Mouse (Mus musculus) cerebellum, adult 2 months (tissue): ENCODE measurements around the gene Gm9922. TPM values are rescaled to one million over a fixed set of nuclear protein-coding genes. Genes with fewer than 3 reads are reported as not detected.

Source experiments
- DNase-seq, 2 experiments: peaks; one replicate each; pipeline ENCODE4 v3.0.0; 2021
- H3K27ac ChIP-seq: fragments of 200-500 bp; 2 replicates; pipeline ENCODE4 v1.5.1; 2012; ENCODE audit warnings: low read length, control low read depth, inconsistent platforms; ENCODE audit not compliant: insufficient read depth
- H3K27me3 ChIP-seq: fragments of 200-500 bp; 2 replicates; pipeline ENCODE4 v1.6.1; 2012; ENCODE audit warnings: inconsistent platforms, mild to moderate bottlenecking, low read length, moderate library complexity; ENCODE audit not compliant: control insufficient read depth, insufficient read depth
- H3K4me1 ChIP-seq: fragments of 200-500 bp; 2 replicates; pipeline ENCODE4 v1.6.1; 2011; ENCODE audit warnings: low read length; ENCODE audit not compliant: control insufficient read depth, insufficient read depth
- H3K4me3 ChIP-seq: fragments of 200-500 bp; replicated peaks from 2 replicates; pipeline ENCODE3; 2011; ENCODE audit warnings: mild to moderate bottlenecking, low read depth, low read length, control low read depth; ENCODE audit not compliant: insufficient read depth
- CTCF ChIP-seq: fragments of 200-500 bp; IDR thresholded peaks from 2 replicates; pipeline ENCODE4 v1.5.1; 2011; ENCODE audit warnings: low read depth, mild to moderate bottlenecking, control low read depth, low read length, moderate library complexity, borderline replicate concordance; ENCODE audit not compliant: insufficient read depth
- POLR2A ChIP-seq: fragments of 200-500 bp; IDR thresholded peaks from 2 replicates; pipeline ENCODE4 v1.6.1; 2011; ENCODE audit warnings: low read length, control low read depth, borderline replicate concordance; ENCODE audit not compliant: insufficient read depth
- WGBS: fragments of 180-500 bp; shearing (Covaris S2); methylation state at CpG from one replicate; pipeline ENCODE4 v1.1.7; 2018; 5-methylcytosine and 5-hydroxymethylcytosine counted together
- polyA plus RNA-seq: library from polyadenylated mRNA; depleted of rRNA; stranded (reverse); fragments of >200 nt; gene quantifications from 2 replicates; pipeline ENCODE4 v1.2.3, GENCODE M21; 2012; rRNA removed

The Gm9922 gene
- polyA plus RNA-seq, result 0.36 TPM in 1 of 2 replicates, not detected in the other

DNA sequence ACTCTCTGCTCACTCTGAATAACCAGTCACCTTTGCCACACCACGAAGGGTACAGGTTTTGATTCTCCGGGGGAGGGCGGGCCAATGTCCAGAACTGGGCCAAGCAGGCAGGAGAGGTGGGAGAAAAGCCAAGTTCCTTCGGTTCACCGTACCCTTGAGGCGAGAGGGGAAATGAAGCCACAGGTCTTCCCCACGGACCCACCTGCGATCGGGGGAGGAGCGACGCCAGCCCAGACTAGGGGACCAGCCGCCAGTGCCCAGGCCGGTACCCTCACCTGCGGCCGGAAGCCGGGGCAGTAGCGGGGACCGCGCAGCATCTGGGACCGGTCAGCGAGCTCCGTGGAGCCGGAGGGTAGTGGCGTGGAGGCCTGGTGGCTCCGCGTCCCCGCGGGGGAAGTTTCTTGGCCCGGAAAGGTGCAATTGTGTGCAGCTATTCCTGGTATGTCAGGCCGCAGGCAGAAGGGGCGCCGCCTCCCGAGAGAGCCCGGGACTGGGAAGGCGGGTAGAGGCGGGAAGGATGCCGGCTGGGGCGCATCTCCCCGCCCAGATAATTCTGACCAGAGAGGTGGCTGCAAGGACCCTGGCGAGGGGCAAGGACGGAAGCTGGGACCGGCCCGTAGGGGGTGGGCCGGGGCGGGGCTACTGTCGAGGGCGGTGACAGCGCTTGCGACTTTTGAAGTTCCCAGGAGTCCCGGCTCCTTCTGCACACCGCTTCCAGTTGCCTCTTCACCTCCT, at the start of gene Gm9922, which contains the start of gene Lmo7:
Gene Gm9922 (minus strand): TSS at position 578 of the 735 bp plus-strand sequence.
Gene Lmo7 (plus strand): TSS at position 721 of the 735 bp plus-strand sequence.
- DNase-seq, result peak; percentile 35 to 43
- under 1% methylated on average over 51 of the region's 51 CpGs for WGBS
- Histone ChIP-seq H3K27ac (no peak within 1 kb of the TSS), H3K27me3 (no peaks in the 10 kb centered on the region; the same call in 1 of the 2 replicates), H3K4me3 (peak within 1 kb of the TSS; percentile 55), H3K4me1 (peaks cover 3% of the 10 kb centered on the region; the same call in 1 of the 2 replicates)
- no peak for TF ChIP-seq POLR2A

DNA sequence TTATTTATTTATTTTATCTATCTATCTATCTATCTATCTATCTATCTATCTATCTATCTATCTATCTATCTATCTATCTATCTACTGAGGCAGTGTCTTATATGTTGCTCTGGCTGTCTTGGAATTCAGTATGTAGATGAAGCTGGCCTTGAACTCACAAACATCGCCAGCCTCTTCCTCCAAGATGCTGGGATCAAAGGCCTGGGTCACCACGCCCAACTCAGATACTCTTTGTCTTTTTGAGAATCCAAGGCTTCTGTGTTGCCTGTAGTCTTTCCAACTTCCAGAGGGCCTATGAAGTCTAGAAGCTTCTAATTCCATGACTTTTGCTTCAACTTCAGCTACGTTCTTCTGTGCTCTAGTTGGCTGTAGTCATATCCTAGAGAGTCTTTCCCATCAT, 48.8 kb upstream of the Gm9922 start:
- 97% methylated on average over 3 of the region's 3 CpGs for WGBS
- no peak overlapping the region for H3K27ac ChIP-seq
- TF ChIP-seq POLR2A (no peak), CTCF (no peak)

DNA sequence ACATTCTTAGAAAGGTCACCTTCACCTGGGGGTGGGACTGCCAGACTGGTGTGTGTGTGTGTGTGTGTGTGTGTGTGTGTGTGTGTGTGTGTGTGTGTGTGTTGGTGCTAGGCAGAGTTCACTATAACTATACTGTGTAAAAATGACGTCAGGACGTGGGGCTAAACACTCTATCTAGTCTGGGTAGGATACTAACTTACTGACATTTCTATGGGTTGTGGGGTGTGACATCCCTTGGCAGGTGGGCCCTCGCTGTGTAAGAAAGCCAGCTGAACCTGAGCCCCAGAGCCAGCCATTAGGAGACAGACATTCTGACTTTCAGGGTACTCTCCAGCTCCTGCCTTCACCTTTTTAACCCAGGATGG, 47.5 kb upstream of the Gm9922 start:
- no peak for TF ChIP-seq POLR2A
- TF ChIP-seq CTCF, result no peak
- Histone ChIP-seq H3K4me1 (no peaks in the 10 kb centered on the region; the same call in 1 of the 2 replicates), H3K27ac (no peak overlapping the region), H3K4me3 (no peak overlapping the region), H3K27me3 (no peaks in the 10 kb centered on the region)
- 67% methylated on average over 3 of the region's 3 CpGs for WGBS
- DNase-seq, result no peak

More for the DNA sequence above, 48.8 kb upstream of the Gm9922 start:
- H3K27me3 ChIP-seq, result no peaks in the 10 kb centered on the region
- DNase-seq, result no peak
- H3K4me3 ChIP-seq, result no peak overlapping the region
- H3K4me1 ChIP-seq, result no peaks in the 10 kb centered on the region; the same call in 1 of the 2 replicates

DNA sequence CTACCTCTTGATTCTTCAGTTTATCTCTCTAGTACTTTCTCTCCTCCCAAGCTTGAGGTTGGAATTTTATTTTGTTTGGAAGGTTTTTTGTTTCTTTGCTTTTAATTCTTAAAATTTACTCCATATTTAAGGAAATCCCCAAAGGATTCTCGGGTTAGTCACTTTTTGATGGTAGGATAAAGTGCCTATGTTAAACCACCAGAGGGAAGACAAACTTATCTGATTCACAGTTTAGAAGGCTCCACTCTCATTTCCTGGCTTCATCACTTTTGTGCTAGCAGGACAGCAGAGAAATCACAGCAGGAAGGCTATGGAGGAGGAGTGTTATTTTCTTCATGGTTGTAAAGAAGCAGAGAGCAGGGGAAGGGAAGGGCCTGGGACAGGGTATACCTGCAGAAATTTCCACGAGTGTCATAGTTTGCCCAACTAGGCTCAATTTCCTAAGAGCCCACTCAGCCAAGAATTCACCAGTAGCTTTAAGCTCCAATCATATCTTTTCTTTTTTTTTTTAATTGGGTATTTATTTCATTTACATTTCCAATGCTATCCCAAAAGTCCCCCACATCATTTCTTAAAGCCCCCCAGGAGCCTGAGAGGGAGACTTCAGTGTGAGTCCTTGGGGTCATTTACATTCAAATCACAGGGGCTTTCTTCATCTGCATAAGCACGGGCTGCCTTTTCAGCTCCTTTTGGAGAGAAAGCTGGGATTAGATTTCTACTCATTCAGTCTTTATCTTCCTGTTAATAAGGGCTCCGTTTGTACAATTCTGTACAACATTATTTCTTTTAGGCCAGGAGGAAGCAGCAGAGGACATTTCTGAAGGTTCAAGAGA, 46.9 kb upstream of the Gm9922 start:
- H3K4me1 ChIP-seq, result no peaks in the 10 kb centered on the region; the same call in 1 of the 2 replicates
- 39% methylated on average over 4 of the region's 4 CpGs for WGBS
- H3K27ac ChIP-seq, result no peak overlapping the region
- no peak overlapping the region for H3K4me3 ChIP-seq
- TF ChIP-seq CTCF, result no peak
- H3K27me3 ChIP-seq, result no peaks in the 10 kb centered on the region
- no peak for DNase-seq

DNA sequence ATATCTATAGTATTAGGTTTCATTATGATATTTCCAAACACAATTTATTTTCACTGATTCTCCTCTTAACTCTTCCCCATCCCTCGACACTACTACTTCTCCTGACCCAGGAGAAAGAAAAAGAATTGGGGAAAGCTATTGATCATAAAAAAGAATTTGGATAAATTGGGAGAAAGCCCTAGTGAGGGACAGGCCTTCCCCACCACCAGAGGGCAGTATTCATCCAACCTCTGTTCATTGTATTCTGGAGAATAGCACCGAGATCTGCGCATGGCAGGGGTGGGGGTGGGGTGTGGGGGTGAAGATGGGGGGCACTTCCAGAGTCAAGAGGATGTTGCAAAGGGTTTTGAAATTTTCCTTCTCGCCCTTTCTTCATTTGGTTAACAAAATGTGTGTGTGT, 45.0 kb upstream of the Gm9922 start:
- no peaks in the 10 kb centered on the region for H3K27me3 ChIP-seq

DNA sequence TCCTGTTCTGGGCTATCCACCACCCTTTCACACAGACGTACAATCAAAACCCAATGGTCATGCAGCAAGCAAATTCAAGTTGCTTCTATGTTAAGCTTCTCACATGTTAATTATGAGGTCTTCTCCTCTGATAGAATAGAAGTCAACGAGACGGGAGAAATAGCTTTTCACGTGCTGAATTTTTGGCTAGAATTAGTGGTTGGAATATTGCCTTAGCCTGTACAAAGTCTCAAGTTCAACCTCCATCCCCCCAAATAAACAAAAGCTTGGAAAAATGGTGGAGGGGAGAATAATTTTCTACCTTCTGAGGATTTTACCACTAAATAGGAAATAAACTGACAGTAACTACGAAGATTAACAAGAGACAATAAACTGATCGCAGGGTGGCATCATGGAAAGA, 42.1 kb upstream of the Gm9922 start:
- no peak overlapping the region for H3K27ac ChIP-seq
- no peak for TF ChIP-seq CTCF
- TF ChIP-seq POLR2A, result no peak
- no peaks in the 10 kb centered on the region for H3K27me3 ChIP-seq
- 89% methylated on average over 6 of the region's 6 CpGs for WGBS
- H3K4me3 ChIP-seq, result no peak overlapping the region
- H3K4me1 ChIP-seq, result no peaks in the 10 kb centered on the region
- no peak for DNase-seq

More for the DNA sequence above, 45.0 kb upstream of the Gm9922 start:
- no peaks in the 10 kb centered on the region; the same call in 1 of the 2 replicates for H3K4me1 ChIP-seq
- no peak for DNase-seq
- H3K27ac ChIP-seq, result no peak overlapping the region
- 64% methylated on average over 4 of the region's 4 CpGs for WGBS
- TF ChIP-seq CTCF (0 out of 2 replicates have a peak, but pooled peaks have one; percentile 20), POLR2A (no peak)
- no peak overlapping the region for H3K4me3 ChIP-seq

DNA sequence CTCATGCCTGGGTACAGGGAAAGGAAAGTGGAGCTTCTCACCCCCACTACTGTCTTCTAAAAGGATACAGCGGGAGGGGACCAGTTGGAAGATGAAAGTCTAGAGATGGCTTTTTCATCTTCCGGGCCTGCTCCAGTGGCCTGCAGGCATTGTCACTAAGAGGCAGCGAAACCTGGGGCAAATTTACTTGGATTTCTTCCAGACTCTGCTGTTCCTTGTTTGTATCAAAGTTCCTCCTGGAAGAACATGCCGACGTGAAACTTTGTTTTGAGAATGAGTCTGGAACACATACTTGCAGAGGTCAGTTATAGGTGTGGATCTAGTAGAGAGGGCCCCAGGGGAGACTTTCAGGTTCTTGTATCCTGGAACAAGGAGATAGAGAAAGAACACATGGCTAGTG, 41.7 kb upstream of the Gm9922 start:
- Histone ChIP-seq H3K27me3 (no peaks in the 10 kb centered on the region), H3K4me1 (no peaks in the 10 kb centered on the region), H3K27ac (no peak overlapping the region), H3K4me3 (no peak overlapping the region)
- DNase-seq, result no peak
- no peak for TF ChIP-seq CTCF
- no peak for TF ChIP-seq POLR2A
- 82% methylated on average over 5 of the region's 5 CpGs for WGBS
